Mouse (Mus musculus): ENCODE measurements around the gene Rgs9.

The Rgs9 gene

GRCm38 (mm10) chr11:109178788-109179518 is 119.0 kb downstream of the Rgs9 start:
- no peak for DNase-seq (ENCODE audit: low read depth, low spot score)

GRCm38 (mm10) chr11:109175376-109175969 is 122.5 kb downstream of the Rgs9 start:
- no peak for DNase-seq (ENCODE audit: low read depth, low spot score)

Measured in retina, postnatal 7 days (tissue).